Mouse (Mus musculus) cortical plate, adult 2 months (tissue): ENCODE results near the gene Tmco1.

Source experiments
- CTCF ChIP-seq: fragments of 200-500 bp; IDR thresholded peaks from 2 replicates; pipeline ENCODE4 v1.5.1; 2011; ENCODE audit warnings: mild to moderate bottlenecking, control low read depth, low read length; ENCODE audit not compliant: insufficient read depth; ENCODE audit errors: extremely low read depth
- POLR2A ChIP-seq: fragments of 200-500 bp; IDR thresholded peaks from 2 replicates; pipeline ENCODE4 v1.6.1; 2011; ENCODE audit warnings: mild to moderate bottlenecking, low read length, control low read depth; ENCODE audit not compliant: insufficient read depth; ENCODE audit errors: extremely low read depth

- TF ChIP-seq POLR2A (no peak), CTCF (no peak)
Measured at GRCm38 (mm10) chr1:167266720-167267119, 41.5 kb upstream of the Tmco1 start.
